Mouse (Mus musculus) layer of hippocampus, postnatal 14 days (tissue): ENCODE results near the gene St8sia1. TPM values are rescaled to one million over a fixed set of nuclear protein-coding genes. Genes with fewer than 3 reads are reported as not detected.

ENCODE experiments used
- DNase-seq, 2 experiments: peaks; one replicate each; pipeline ENCODE4 v3.0.0; 2021 to 2022; ENCODE audit warnings: low spot score in 2 of 2, mixed read lengths in 1 of 2
- total RNA-seq, 2 experiments: library from RNA; stranded (reverse); gene quantifications; 2 replicates each; pipeline ENCODE4 v1.2.3; 2021

The St8sia1 gene
- total RNA-seq, 2 experiments from 2014 or later, result 29.7 to 32.2 TPM

DNA sequence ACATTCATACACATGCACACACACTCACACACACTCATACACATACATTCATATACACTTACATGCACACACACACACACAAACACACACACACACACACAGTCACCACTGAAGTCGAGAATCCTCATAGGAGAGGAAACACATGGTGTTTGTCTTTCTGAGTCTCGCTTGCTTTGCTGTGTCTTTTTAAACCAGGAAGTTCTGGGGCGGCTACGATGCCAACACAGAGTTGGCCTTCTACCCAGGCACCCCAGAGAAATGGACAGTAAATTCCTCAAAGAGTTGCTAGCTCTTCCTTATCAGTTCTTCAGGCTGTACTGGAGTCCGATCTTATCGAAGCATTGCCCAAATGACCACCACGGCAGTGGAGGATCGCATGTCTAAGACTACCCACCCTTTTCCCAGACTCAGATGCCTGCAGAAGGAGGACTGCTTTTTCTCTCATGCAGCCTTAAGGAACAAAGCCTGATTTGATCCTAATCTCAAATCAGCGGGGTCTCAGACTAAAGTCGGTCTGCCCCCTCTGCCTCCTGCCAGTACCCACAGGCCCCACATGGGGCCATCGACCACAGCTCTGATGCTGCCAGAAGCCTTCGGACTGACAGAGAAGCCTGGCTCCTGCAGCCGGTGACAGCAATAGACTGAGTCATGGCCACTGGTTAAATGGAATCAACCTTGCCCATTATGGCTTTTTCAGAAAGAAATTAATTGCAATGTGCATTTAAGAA, 171.8 kb downstream of the St8sia1 start:
- DNase-seq, result no peak

- DNase-seq, result no peak
These were observed 174.5 kb downstream of the St8sia1 start for GRCm38 (mm10) chr6:142789736-142790135.

- DNase-seq, result no peak
These were observed 175.9 kb downstream of the St8sia1 start for GRCm38 (mm10) chr6:142788042-142788987.

- DNase-seq, result no peak
These were observed 178.1 kb downstream of the St8sia1 start for GRCm38 (mm10) chr6:142786106-142786505.

DNA sequence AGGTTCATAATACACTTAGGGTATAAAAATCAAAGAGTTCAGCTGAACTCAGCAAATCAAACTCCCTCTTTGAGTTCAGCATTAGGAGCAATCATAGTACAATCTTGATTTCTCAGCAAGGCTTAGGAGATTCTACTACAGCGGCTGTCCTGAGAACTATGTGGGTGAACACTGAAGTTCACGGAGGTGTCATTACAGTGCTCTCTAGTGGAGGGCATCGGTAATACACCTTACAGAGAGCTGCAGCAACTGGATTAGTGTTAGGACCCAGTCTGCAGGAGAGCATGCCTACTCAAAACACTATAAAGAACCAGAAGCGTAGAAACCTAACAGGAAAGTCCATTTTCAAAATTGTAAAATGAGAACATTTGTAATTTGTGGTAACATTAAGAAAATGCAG, 178.9 kb downstream of the St8sia1 start:
- DNase-seq, result no peak

GRCm38 (mm10) chr6:142781286-142781685, 183.0 kb downstream of the St8sia1 start:
- no peak for DNase-seq

- DNase-seq, result no peak
These were observed 183.6 kb downstream of the St8sia1 start for GRCm38 (mm10) chr6:142780574-142781033.

DNA sequence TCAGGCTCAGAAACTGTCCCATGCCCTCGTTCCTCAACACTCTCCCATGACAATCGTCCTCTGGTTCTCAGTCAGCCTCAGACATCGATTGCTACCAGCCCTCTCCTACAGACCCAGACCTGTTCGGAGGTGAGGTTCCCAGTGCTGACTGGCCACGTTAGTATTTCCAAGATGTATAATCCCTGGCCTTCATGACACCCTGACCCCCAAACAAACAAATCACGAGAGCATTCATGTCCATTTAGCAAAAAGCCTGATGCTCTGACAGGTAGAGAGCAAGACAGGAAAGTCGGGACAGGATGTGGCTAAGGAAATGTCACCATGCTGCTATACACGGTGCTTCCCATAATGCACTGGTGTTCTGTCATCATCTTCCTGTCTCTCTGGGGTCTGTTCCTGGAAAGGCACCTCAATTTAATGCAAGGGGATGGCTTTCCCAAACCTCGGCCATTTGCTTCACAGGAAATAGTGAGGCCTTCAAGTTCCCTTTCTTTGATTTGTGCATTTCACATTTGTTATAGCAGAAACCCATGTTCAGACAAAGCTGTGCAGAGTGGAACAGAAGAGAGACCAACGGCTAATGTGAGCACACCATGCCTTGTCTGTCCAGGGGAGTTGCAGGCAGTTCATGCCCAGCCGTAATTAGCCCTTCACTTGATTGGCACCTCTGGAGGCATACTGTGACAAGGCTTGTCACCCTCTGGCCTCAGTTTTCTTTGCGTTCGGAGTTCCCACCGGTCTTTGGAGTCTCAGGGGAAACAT, 184.3 kb downstream of the St8sia1 start:
- DNase-seq, result no peak

- DNase-seq, result peak; percentile 52 to 68
These were observed 185.0 kb downstream of the St8sia1 start for GRCm38 (mm10) chr6:142779045-142779811.

DNA sequence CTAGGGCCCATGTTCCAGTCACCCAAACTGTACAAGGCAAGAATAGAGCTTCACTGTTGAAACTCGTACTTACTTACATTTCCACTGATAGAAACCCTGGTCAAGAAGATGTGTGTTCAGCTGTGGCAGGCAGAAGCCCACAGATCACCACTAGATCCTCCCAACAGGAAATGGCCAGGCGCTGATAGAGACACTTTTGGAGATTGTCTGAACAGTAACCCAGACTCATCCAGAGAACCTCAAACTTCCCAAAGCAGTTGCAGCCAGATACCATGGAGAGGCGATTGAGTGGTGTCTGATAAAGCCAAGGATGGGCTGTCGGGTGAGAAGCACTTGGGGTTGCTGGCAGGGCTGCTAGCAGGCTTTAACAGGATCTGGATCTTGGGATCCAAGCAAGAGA, 187.3 kb downstream of the St8sia1 start:
- no peak for DNase-seq

GRCm38 (mm10) chr6:142773566-142773965, 190.7 kb downstream of the St8sia1 start:
- no peak for DNase-seq

GRCm38 (mm10) chr6:142771643-142772042, 192.6 kb downstream of the St8sia1 start:
- DNase-seq, result no peak

Other genes with a start within 250 kb of the St8sia1 start
- 100 to 1,000 TPM; 119 to 124 TPM for gene Cmas, start 207.8 kb downstream of the St8sia1 start, total RNA-seq
- under 1 TPM; 0.17 to 0.28 TPM for gene Sult6b2, start 159.9 kb downstream of the St8sia1 start, total RNA-seq
- gene C2cd5, start 135.7 kb upstream of the St8sia1 start, total RNA-seq, result 10 to 100 TPM; 68.8 to 74.2 TPM
- 100 to 1,000 TPM; 149 to 156 TPM for gene Etnk1, start 202.8 kb upstream of the St8sia1 start, total RNA-seq